Mouse (Mus musculus) cortical plate, adult 2 months (tissue): ENCODE measurements around the gene Retreg3.

Experiments
- CTCF ChIP-seq: fragments of 200-500 bp; IDR thresholded peaks from 2 replicates; pipeline ENCODE4 v1.5.1; 2011; ENCODE audit warnings: mild to moderate bottlenecking, control low read depth, low read length; ENCODE audit not compliant: insufficient read depth; ENCODE audit errors: extremely low read depth
- POLR2A ChIP-seq: fragments of 200-500 bp; IDR thresholded peaks from 2 replicates; pipeline ENCODE4 v1.6.1; 2011; ENCODE audit warnings: mild to moderate bottlenecking, low read length, control low read depth; ENCODE audit not compliant: insufficient read depth; ENCODE audit errors: extremely low read depth

GRCm38 (mm10) chr11:101119131-101119760, 447 bp downstream of the Retreg3 start:
- no peak for TF ChIP-seq CTCF
- TF ChIP-seq POLR2A: no peak
